Mouse (Mus musculus): ENCODE results near the gene Pvr. TPM values are rescaled to one million over a fixed set of nuclear protein-coding genes. Genes with fewer than 3 reads are reported as not detected.

Gene Pvr
- polyA plus RNA-seq, 2 experiments: 9.4 to 18.2 TPM

DNA sequence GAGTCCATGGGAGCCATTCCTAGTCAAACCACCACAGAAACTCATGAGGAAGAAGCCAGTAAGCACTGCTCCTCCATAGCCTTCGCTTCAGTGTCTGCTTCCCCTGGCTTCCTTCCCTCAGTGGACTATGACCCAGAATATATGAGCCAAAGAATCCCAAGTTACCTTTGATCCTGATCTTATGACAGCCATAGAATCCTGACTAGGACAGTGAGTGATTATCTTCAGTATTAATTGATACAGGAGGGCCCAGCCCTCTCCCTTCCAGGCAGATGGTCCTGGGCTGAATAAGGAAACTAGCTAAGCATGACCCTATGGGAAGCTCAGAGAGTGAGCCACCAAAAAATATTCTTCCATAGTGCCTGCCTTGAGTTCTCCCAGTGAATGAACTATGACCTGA is 41.5 kb upstream of the Pvr start:
- no peak for ATAC-seq (ENCODE audit: low FRiP score, low read depth)
- WGBS: 81% methylated on average over 1 of the region's 1 CpGs
- H3K9me3 ChIP-seq (ENCODE audit: control insufficient read depth, low read length): no peaks in the 10 kb centered on the region

DNA sequence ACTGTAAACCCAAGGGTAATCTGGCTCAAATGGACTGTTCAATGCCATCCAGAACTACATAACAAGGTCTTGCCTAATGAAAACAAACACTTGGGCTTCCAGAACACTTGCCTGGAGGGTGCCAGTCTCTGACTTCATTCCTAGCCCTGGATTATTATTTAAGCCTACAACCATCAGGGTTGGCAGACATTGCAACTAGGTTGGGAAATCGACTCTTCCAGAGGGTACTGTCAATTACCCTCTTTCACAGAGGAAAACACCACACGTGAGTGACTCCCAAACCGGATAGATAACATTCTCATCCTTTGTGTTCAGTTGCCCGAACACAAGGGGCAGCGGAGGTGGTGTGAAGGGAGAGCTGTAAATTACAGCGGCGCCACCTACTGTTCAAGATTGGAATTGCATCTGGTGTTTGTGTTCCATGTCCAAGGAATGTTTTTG is 35.4 kb upstream of the Pvr start:
- ATAC-seq (ENCODE audit: low FRiP score, low read depth) (peak; percentile 68; the same call in 1 of the 2 replicates), DNase-seq (ENCODE audit: low spot score) (peak; percentile 84)
- H3K4me2 ChIP-seq (replicated peaks; ENCODE audit: low read depth, low read length, severe bottlenecking): no peak overlapping the region
- H3K27me3 ChIP-seq (ENCODE audit: control insufficient read depth, insufficient read depth, low read length): no peaks in the 10 kb centered on the region
- no peak for TF ChIP-seq POLR2A (IDR thresholded peaks at IDR 0.05; ENCODE audit: borderline replicate concordance, extremely low read depth, insufficient read depth, insufficient read length)
- H3K9me3 ChIP-seq (ENCODE audit: control insufficient read depth, low read length): no peaks in the 10 kb centered on the region
- H3K4me1 ChIP-seq (ENCODE audit: control insufficient read depth, insufficient read depth, low read length): no peaks in the 10 kb centered on the region
- WGBS: 2% methylated on average over 7 of the region's 7 CpGs
- H3K9ac ChIP-seq (ENCODE audit: low read depth, low read length, severe bottlenecking): no peak overlapping the region
- no peak overlapping the region for H3K27ac ChIP-seq (replicated peaks; ENCODE audit: low read depth, low read length)
- no peak overlapping the region for H3K4me3 ChIP-seq (replicated peaks; ENCODE audit: low read length)
- H3K36me3 ChIP-seq (ENCODE audit: control insufficient read depth, insufficient read depth, low read length): no peaks in the 10 kb centered on the region

More for the DNA sequence above, 41.5 kb upstream of the Pvr start:
- no peak for DNase-seq (ENCODE audit: low spot score)
- Histone ChIP-seq H3K27me3 (ENCODE audit: control insufficient read depth, insufficient read depth, low read length) (no peaks in the 10 kb centered on the region), H3K4me2 (replicated peaks; ENCODE audit: low read depth, low read length, severe bottlenecking) (no peak overlapping the region), H3K4me3 (replicated peaks; ENCODE audit: low read length) (no peak overlapping the region), H3K27ac (replicated peaks; ENCODE audit: low read depth, low read length) (no peak overlapping the region), H3K4me1 (ENCODE audit: control insufficient read depth, insufficient read depth, low read length) (no peaks in the 10 kb centered on the region), H3K9ac (ENCODE audit: low read depth, low read length, severe bottlenecking) (no peak overlapping the region), H3K36me3 (ENCODE audit: control insufficient read depth, insufficient read depth, low read length) (no peaks in the 10 kb centered on the region)
- TF ChIP-seq POLR2A (IDR thresholded peaks at IDR 0.05; ENCODE audit: borderline replicate concordance, extremely low read depth, insufficient read depth, insufficient read length): no peak

DNA sequence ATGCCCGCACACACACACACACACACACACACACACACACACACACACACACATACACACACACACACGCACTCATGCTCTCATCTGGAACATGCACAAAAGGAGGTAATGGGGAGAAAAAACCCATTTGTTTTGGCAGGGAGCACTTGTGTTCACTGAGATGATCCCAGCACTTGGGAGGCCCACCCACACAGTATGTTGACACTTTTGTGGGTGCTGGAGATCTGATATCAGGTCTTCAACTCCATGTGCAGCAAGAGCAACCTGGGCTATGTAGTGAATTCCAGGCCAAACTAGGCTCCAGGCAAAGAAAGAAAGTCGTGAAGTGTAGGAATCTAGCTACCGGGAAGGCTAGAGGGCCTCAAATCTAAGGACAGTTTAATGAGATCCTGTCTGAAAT is 34.9 kb upstream of the Pvr start:
- Histone ChIP-seq H3K36me3 (ENCODE audit: control insufficient read depth, insufficient read depth, low read length) (no peaks in the 10 kb centered on the region), H3K4me1 (ENCODE audit: control insufficient read depth, insufficient read depth, low read length) (no peaks in the 10 kb centered on the region), H3K9ac (ENCODE audit: low read depth, low read length, severe bottlenecking) (no peak overlapping the region), H3K27ac (replicated peaks; ENCODE audit: low read depth, low read length) (no peak overlapping the region), H3K4me3 (replicated peaks; ENCODE audit: low read length) (no peak overlapping the region), H3K9me3 (ENCODE audit: control insufficient read depth, low read length) (no peaks in the 10 kb centered on the region), H3K27me3 (ENCODE audit: control insufficient read depth, insufficient read depth, low read length) (no peaks in the 10 kb centered on the region), H3K4me2 (replicated peaks; ENCODE audit: low read depth, low read length, severe bottlenecking) (no peak overlapping the region)
- no peak for ATAC-seq (ENCODE audit: low FRiP score, low read depth)
- no peak for DNase-seq (ENCODE audit: low spot score)
- no peak for TF ChIP-seq POLR2A (IDR thresholded peaks at IDR 0.05; ENCODE audit: borderline replicate concordance, extremely low read depth, insufficient read depth, insufficient read length)
- WGBS: 71% methylated on average over 4 of the region's 4 CpGs

DNA sequence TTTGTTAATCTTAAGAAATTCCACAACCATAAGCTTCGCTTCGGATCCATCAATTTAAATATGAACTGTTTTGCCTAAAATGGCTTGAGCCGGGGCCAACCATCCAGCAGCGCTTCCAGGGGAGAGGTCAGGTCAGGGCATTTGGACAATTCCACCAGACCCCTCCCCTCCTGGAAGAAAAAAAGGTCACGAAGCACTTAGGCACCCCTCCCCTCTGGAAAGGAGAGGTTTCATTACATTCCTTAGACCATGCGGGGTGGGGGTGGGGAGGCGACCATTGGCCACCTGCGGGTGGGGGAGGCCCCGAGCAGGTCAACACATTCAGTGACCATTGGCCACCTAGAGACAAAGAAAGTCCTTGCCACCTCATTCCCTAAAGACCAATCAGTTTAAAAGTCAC is 32.1 kb upstream of the Pvr start:
- no peaks in the 10 kb centered on the region for H3K9me3 ChIP-seq (ENCODE audit: control insufficient read depth, low read length)
- TF ChIP-seq POLR2A (IDR thresholded peaks at IDR 0.05; ENCODE audit: borderline replicate concordance, extremely low read depth, insufficient read depth, insufficient read length): no peak
- H3K4me1 ChIP-seq (ENCODE audit: control insufficient read depth, insufficient read depth, low read length): no peaks in the 10 kb centered on the region
- ATAC-seq (ENCODE audit: low FRiP score, low read depth) (no peak), DNase-seq (ENCODE audit: low spot score) (no peak)
- no peak overlapping the region for H3K9ac ChIP-seq (ENCODE audit: low read depth, low read length, severe bottlenecking)
- H3K27ac ChIP-seq (replicated peaks; ENCODE audit: low read depth, low read length): no peak overlapping the region
- H3K4me3 ChIP-seq (replicated peaks; ENCODE audit: low read length): no peak overlapping the region
- WGBS: 59% methylated on average over 9 of the region's 9 CpGs
- H3K36me3 ChIP-seq (ENCODE audit: control insufficient read depth, insufficient read depth, low read length): no peaks in the 10 kb centered on the region
- H3K4me2 ChIP-seq (replicated peaks; ENCODE audit: low read depth, low read length, severe bottlenecking): no peak overlapping the region
- H3K27me3 ChIP-seq (ENCODE audit: control insufficient read depth, insufficient read depth, low read length): no peaks in the 10 kb centered on the region

DNA sequence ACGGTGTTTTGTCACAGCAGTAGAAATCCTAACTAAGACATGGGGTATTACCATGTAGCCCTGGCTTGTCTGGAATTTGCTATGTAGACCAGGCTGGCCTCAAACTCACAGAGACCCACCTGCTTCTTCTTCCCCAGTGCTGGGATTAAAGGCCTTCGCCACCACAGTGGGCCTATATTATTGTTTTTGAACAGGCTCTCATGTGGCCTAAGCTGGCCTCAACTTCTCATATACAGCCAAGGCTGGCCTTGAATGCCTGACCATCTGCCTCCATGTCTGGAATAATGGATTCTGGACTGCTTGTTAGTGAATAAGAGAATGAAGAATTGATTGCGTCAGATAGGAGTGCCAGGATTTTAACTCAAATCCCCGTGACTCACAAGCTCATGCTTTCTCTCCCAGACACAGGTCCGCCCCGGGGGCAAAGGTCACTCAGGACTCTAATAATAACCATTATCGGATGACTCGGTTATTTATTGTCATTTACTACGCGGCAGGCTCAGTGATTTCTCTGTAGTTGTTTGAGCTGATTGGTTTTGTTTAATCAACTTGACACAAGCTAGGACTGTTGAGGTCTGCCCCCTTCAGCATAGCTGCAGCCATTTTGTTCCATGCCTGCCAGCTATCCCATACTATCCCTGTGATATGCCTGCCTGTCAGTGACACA is 31.5 kb upstream of the Pvr start:
- Histone ChIP-seq H3K27ac (replicated peaks; ENCODE audit: low read depth, low read length) (no peak overlapping the region), H3K9ac (ENCODE audit: low read depth, low read length, severe bottlenecking) (no peak overlapping the region), H3K4me2 (replicated peaks; ENCODE audit: low read depth, low read length, severe bottlenecking) (no peak overlapping the region), H3K36me3 (ENCODE audit: control insufficient read depth, insufficient read depth, low read length) (no peaks in the 10 kb centered on the region), H3K4me3 (replicated peaks; ENCODE audit: low read length) (no peak overlapping the region), H3K4me1 (ENCODE audit: control insufficient read depth, insufficient read depth, low read length) (no peaks in the 10 kb centered on the region), H3K9me3 (ENCODE audit: control insufficient read depth, low read length) (no peaks in the 10 kb centered on the region), H3K27me3 (ENCODE audit: control insufficient read depth, insufficient read depth, low read length) (no peaks in the 10 kb centered on the region)
- DNase-seq (ENCODE audit: low spot score): no peak
- no peak for ATAC-seq (ENCODE audit: low FRiP score, low read depth)
- no peak for TF ChIP-seq POLR2A (IDR thresholded peaks at IDR 0.05; ENCODE audit: borderline replicate concordance, extremely low read depth, insufficient read depth, insufficient read length)
- WGBS: 75% methylated on average over 10 of the region's 10 CpGs

Data from limb, embryonic 14.5 days (tissue).